Mouse (Mus musculus) thymus, adult 2 months (tissue): ENCODE measurements around the gene Pdk2. TPM values are rescaled to one million over a fixed set of nuclear protein-coding genes. Genes with fewer than 3 reads are reported as not detected.

Experiments used
- DNase-seq: peaks from one replicate; pipeline ENCODE4 v3.0.0; 2021
- H3K27ac ChIP-seq: fragments of 200-500 bp; 2 replicates; pipeline ENCODE4 v1.5.1; 2012; ENCODE audit warnings: low read length, control low read depth; ENCODE audit not compliant: control insufficient read depth, insufficient read depth
- H3K27me3 ChIP-seq: fragments of 200-500 bp; 2 replicates; pipeline ENCODE4 v1.6.1; 2012; ENCODE audit warnings: mild to moderate bottlenecking, low read length, moderate library complexity, mixed read lengths; ENCODE audit not compliant: control insufficient read depth, insufficient read depth
- H3K36me3 ChIP-seq: fragments of 200-500 bp; 2 replicates; pipeline ENCODE4 v1.6.1; 2012; ENCODE audit warnings: mild to moderate bottlenecking, low read length, moderate library complexity; ENCODE audit not compliant: control insufficient read depth, insufficient read depth
- H3K4me1 ChIP-seq: fragments of 200-500 bp; replicated peaks from 2 replicates; pipeline ENCODE4 v1.6.1; 2012; ENCODE audit warnings: low read length; ENCODE audit not compliant: control insufficient read depth, insufficient read depth
- H3K4me3 ChIP-seq: fragments of 200-500 bp; 2 replicates; pipeline ENCODE4 v1.5.1; 2012; ENCODE audit warnings: mild to moderate bottlenecking, low read length, control low read depth, moderate library complexity; ENCODE audit not compliant: control insufficient read depth, insufficient read depth
- CTCF ChIP-seq: fragments of 200-500 bp; IDR thresholded peaks from 2 replicates; pipeline ENCODE4 v1.5.1; 2012; ENCODE audit warnings: mild to moderate bottlenecking, control low read depth, low read length, moderate library complexity, borderline replicate concordance; ENCODE audit not compliant: control insufficient read depth, poor library complexity, insufficient read depth; ENCODE audit errors: extremely low read depth
- POLR2A ChIP-seq: fragments of 200-500 bp; IDR thresholded peaks from 2 replicates; pipeline ENCODE4 v1.6.1; 2012; ENCODE audit warnings: mild to moderate bottlenecking, low read length, control low read depth, moderate library complexity; ENCODE audit not compliant: control insufficient read depth, poor library complexity, insufficient read depth; ENCODE audit errors: extremely low read depth
- WGBS: fragments of 180-500 bp; shearing (Covaris S2); methylation state at CpG from one replicate; pipeline ENCODE4 v1.1.7; 2018; 5-methylcytosine and 5-hydroxymethylcytosine counted together
- polyA plus RNA-seq: library from polyadenylated mRNA; depleted of rRNA; stranded (reverse); fragments of >200 nt; gene quantifications from 2 replicates; pipeline ENCODE4 v1.2.3, GENCODE M21; 2012; rRNA removed

The Pdk2 gene
- polyA plus RNA-seq, 1 experiment, result 55.0 TPM

GRCm38 (mm10) chr11:94985822-94986221, 55.3 kb downstream of the Pdk2 start:
- TF ChIP-seq POLR2A, result no peak
- TF ChIP-seq CTCF, result no peak
- 82% methylated on average over 5 of the region's 5 CpGs for WGBS
- Histone ChIP-seq H3K36me3 (no peaks in the 10 kb centered on the region), H3K4me1 (peaks cover 41% of the 10 kb centered on the region), H3K27me3 (no peaks in the 10 kb centered on the region), H3K4me3 (no peak overlapping the region), H3K27ac (no peak overlapping the region)
- DNase-seq, result no peak

DNA sequence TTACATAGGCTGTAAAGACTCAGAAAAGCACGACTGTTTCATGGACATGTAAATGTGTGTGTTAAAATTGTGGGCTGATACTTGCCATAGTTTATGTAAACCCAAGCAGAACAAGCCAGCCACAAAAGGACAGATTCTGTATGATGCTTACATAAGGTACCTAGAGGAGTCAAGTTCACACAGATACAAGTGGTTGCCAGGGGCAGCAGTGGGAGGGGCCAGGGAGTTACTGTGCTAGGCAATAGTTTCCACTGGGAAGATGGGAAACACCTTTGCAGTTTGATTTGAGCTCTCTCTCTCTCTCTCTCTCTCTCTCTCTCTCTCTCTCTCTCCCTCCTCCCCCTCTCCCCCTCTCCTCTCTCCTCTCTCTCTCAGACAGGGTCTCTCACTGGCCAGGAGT, 56.0 kb downstream of the Pdk2 start:
- Histone ChIP-seq H3K4me1 (peaks cover 41% of the 10 kb centered on the region), H3K4me3 (no peak overlapping the region), H3K36me3 (no peaks in the 10 kb centered on the region), H3K27me3 (no peaks in the 10 kb centered on the region), H3K27ac (no peak overlapping the region)
- TF ChIP-seq POLR2A (no peak), CTCF (no peak)
- DNase-seq, result no peak
- WGBS, result 77% methylated on average over 1 of the region's 1 CpGs

GRCm38 (mm10) chr11:94979462-94980179, 61.5 kb downstream of the Pdk2 start:
- Histone ChIP-seq H3K4me1 (peaks cover 2% of the 10 kb centered on the region; the same call in 1 of the 2 replicates), H3K27me3 (no peaks in the 10 kb centered on the region), H3K4me3 (no peak overlapping the region), H3K36me3 (no peaks in the 10 kb centered on the region), H3K27ac (no peak overlapping the region)
- 92% methylated on average over 11 of the region's 11 CpGs for WGBS
- TF ChIP-seq CTCF, result no peak
- TF ChIP-seq POLR2A, result no peak
- no peak for DNase-seq

- DNase-seq, result peak; percentile 95
- H3K4me1 ChIP-seq, result no peaks in the 10 kb centered on the region
- no peak for TF ChIP-seq POLR2A
- peak; percentile 94 for TF ChIP-seq CTCF
- no peak overlapping the region for H3K4me3 ChIP-seq
- no peaks in the 10 kb centered on the region for H3K27me3 ChIP-seq
- no peak overlapping the region for H3K27ac ChIP-seq
- 2% methylated on average over 20 of the region's 20 CpGs for WGBS
- no peaks in the 10 kb centered on the region for H3K36me3 ChIP-seq
Measured at GRCm38 (mm10) chr11:94978947-94979346, 62.2 kb downstream of the Pdk2 start.

GRCm38 (mm10) chr11:94978178-94978915, 62.8 kb downstream of the Pdk2 start:
- no peak overlapping the region for H3K27ac ChIP-seq
- no peaks in the 10 kb centered on the region for H3K4me1 ChIP-seq
- no peak overlapping the region for H3K4me3 ChIP-seq

More at GRCm38 (mm10) chr11:94978178-94978915, 62.8 kb downstream of the Pdk2 start:
- TF ChIP-seq POLR2A (no peak), CTCF (no peak)
- no peaks in the 10 kb centered on the region for H3K27me3 ChIP-seq
- no peak for DNase-seq
- H3K36me3 ChIP-seq, result no peaks in the 10 kb centered on the region
- WGBS, result 60% methylated on average over 9 of the region's 9 CpGs

Other genes starting within 250 kb of the Pdk2 start
- gene Col1a1, start 105.1 kb downstream of the Pdk2 start, polyA plus RNA-seq, result 11.9 and 18.7 TPM in 2 replicates
- gene Hils1, start 73.8 kb downstream of the Pdk2 start, polyA plus RNA-seq, result 0.12 TPM in 1 of 2 replicates, not detected in the other
- gene Sgca, start 65.0 kb downstream of the Pdk2 start, polyA plus RNA-seq, result 6.3 and 59.1 TPM in 2 replicates
- 112 and 127 TPM in 2 replicates for gene Ppp1r9b, start 50.3 kb downstream of the Pdk2 start, polyA plus RNA-seq
- gene Samd14, start 31.5 kb downstream of the Pdk2 start, polyA plus RNA-seq, result 9.3 and 10.1 TPM in 2 replicates
- gene Itga3, start 35.4 kb upstream of the Pdk2 start, polyA plus RNA-seq, result 17.0 and 17.1 TPM in 2 replicates
- gene Dlx3, start 78.8 kb upstream of the Pdk2 start, polyA plus RNA-seq, result 0.91 and 1.0 TPM in 2 replicates
- 0.23 and 0.34 TPM in 2 replicates for gene Dlx4, start 104.9 kb upstream of the Pdk2 start, polyA plus RNA-seq
- 0.40 and 0.50 TPM in 2 replicates for gene Tac4, start 220.2 kb upstream of the Pdk2 start, polyA plus RNA-seq